Mouse (Mus musculus) heart, embryonic 12.5 days (tissue): ENCODE results near the gene Pde7b. TPM values are rescaled to one million over a fixed set of nuclear protein-coding genes. Genes with fewer than 3 reads are reported as not detected.
A peak's percentile ranks its signal among the peaks of the same experiment; 100 is the strongest.

ENCODE experiments used
- ATAC-seq: fragments of 200-750 bp; cut with Nextera tagmentation; 2 replicates; pipeline ENCODE4 v1.8.0; 2017; ENCODE audit warnings: moderate TSS enrichment, moderate library complexity; ENCODE audit not compliant: insufficient number of reproducible peaks, low FRiP score
- H3K27ac ChIP-seq: fragments of 300-500 bp; sonication (generic); 2 replicates; pipeline ENCODE4 v1.5.1; 2016; ENCODE audit warnings: mild to moderate bottlenecking, moderate library complexity; ENCODE audit not compliant: poor library complexity, severe bottlenecking
- H3K27me3 ChIP-seq: fragments of 300-500 bp; sonication (generic); replicated peaks from 2 replicates; pipeline ENCODE4 v1.6.1; 2016; ENCODE audit warnings: mild to moderate bottlenecking, moderate library complexity
- H3K36me3 ChIP-seq: fragments of 300-500 bp; sonication (generic); 2 replicates; pipeline ENCODE4 v1.6.1; 2016; ENCODE audit warnings: mild to moderate bottlenecking, moderate library complexity
- H3K4me1 ChIP-seq: fragments of 300-500 bp; sonication (generic); replicated peaks from 2 replicates; pipeline ENCODE4 v1.6.1; 2016; ENCODE audit warnings: mild to moderate bottlenecking
- H3K4me2 ChIP-seq: fragments of 300-500 bp; sonication (generic); 2 replicates; pipeline ENCODE4 v1.6.1; 2016; ENCODE audit warnings: mild to moderate bottlenecking, moderate library complexity
- H3K4me3 ChIP-seq: fragments of 300-500 bp; sonication (generic); 2 replicates; pipeline ENCODE4 v1.5.1; 2016; ENCODE audit warnings: mild to moderate bottlenecking
- H3K9ac ChIP-seq: fragments of 300-500 bp; sonication (generic); 2 replicates; pipeline ENCODE4 v1.6.1; 2016; ENCODE audit warnings: mild to moderate bottlenecking, moderate library complexity
- H3K9me3 ChIP-seq: fragments of 300-500 bp; sonication (generic); replicated peaks from 2 replicates; pipeline ENCODE4 v1.6.1; 2016; ENCODE audit warnings: mild to moderate bottlenecking, moderate library complexity
- WGBS: fragments of 180-500 bp; shearing (Covaris S2); methylation state at CpG from one replicate; pipeline ENCODE4 v1.1.7; 2016; 5-methylcytosine and 5-hydroxymethylcytosine counted together
- polyA plus RNA-seq: library from polyadenylated mRNA; unstranded; fragments of >200 nt; fragmentation: Nextera tagmentation; extraction: Ambion mirVana; gene quantifications from 2 replicates; pipeline ENCODE4 v1.2.1, GENCODE M21; 2016

Gene Pde7b
- polyA plus RNA-seq = 16.2 and 16.3 TPM in 2 replicates

DNA sequence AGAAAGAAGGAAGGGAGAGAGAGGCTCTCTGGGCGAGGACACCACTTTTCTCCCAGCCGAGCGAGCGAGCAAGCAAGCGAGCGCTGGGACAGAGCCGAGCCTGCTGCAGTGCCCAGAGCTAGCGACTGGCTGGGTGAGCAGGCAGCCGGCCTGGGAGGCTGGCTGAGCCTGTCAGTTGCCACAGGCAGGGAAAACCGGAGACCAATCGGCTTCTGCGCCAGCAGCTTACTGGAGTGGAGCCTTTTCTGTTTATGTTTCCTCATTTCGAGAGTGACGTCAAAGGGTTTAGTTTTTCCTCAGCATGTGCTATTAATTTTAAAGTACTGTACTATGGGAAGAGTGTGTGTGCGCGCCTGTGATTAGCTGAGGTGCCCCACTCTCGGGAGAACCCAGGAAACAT is at the start of gene Pde7b:
Gene Pde7b, minus strand, starts transcription at position 173 of the 400 bp plus-strand sequence.
- 12% methylated on average over 17 of the region's 17 CpGs for WGBS
- Histone ChIP-seq H3K9ac (peak within 1 kb of the TSS; percentile 68), H3K27me3 (no peaks in the 10 kb centered on the region), H3K36me3 (peaks cover 3% of the 10 kb centered on the region; the same call in 1 of the 2 replicates), H3K9me3 (no peaks in the 10 kb centered on the region), H3K4me1 (peaks cover 27% of the 10 kb centered on the region), H3K4me3 (peak within 1 kb of the TSS; percentile 49), H3K27ac (peak within 1 kb of the TSS; percentile 77), H3K4me2 (peak within 1 kb of the TSS; percentile 58)
- peak; percentile 82 for ATAC-seq

DNA sequence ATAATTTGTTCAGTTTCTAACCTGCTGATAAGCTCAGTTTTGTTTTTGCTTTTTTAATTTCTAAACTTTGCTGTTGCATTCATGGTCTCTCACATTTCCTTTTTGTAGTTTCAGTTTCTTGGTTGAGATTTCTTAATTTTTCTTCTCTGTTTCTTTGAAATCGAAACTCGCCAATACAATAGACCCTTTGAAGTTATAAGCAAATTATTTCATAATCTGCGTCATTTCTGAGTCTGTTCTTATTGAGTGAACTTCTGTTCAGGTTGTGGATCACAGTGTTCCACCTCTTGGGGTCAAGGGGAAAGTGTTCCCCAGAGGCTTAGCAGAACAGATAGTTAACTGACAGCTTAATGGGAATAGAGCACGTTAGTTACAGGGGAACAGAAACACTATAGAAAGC is 47.2 kb upstream of the Pde7b start:
- Histone ChIP-seq H3K27ac (no peak overlapping the region), H3K4me2 (no peak overlapping the region), H3K27me3 (no peaks in the 10 kb centered on the region), H3K36me3 (no peaks in the 10 kb centered on the region), H3K9ac (no peak overlapping the region), H3K9me3 (no peaks in the 10 kb centered on the region), H3K4me1 (peaks cover 13% of the 10 kb centered on the region; the same call in 1 of the 2 replicates), H3K4me3 (no peak overlapping the region)
- WGBS = 75% methylated on average over 4 of the region's 4 CpGs
- ATAC-seq = no peak

DNA sequence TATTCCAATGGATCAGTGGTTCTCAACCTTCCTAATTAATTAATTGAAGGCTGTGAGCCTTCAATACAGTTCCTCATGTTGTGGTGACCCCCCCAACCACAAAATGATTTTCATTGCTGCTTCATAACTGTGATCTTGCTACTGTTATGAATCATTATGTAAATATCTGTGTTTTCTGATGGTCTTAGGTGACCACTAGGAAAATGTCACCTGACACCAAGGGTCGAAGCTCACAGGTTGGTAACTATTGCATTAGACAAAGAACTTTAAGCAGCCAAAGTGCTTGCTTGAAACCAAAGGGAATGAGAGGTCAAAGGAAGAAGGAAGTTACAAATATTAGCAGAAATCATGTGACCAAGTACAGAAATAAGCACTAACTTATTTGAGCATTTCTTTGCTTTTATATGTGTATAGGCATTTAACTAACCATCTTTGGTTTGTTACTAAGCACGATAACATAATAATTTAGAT is 45.6 kb upstream of the Pde7b start:
- 85% methylated on average over 2 of the region's 2 CpGs for WGBS
- no peak overlapping the region for H3K9ac ChIP-seq
- no peak overlapping the region for H3K4me2 ChIP-seq
- H3K4me3 ChIP-seq = no peak overlapping the region
- no peak overlapping the region for H3K27ac ChIP-seq
- no peaks in the 10 kb centered on the region for H3K27me3 ChIP-seq
- H3K9me3 ChIP-seq = no peaks in the 10 kb centered on the region
- ATAC-seq = no peak
- H3K4me1 ChIP-seq = peaks cover 11% of the 10 kb centered on the region; the same call in 1 of the 2 replicates
- H3K36me3 ChIP-seq = no peaks in the 10 kb centered on the region

DNA sequence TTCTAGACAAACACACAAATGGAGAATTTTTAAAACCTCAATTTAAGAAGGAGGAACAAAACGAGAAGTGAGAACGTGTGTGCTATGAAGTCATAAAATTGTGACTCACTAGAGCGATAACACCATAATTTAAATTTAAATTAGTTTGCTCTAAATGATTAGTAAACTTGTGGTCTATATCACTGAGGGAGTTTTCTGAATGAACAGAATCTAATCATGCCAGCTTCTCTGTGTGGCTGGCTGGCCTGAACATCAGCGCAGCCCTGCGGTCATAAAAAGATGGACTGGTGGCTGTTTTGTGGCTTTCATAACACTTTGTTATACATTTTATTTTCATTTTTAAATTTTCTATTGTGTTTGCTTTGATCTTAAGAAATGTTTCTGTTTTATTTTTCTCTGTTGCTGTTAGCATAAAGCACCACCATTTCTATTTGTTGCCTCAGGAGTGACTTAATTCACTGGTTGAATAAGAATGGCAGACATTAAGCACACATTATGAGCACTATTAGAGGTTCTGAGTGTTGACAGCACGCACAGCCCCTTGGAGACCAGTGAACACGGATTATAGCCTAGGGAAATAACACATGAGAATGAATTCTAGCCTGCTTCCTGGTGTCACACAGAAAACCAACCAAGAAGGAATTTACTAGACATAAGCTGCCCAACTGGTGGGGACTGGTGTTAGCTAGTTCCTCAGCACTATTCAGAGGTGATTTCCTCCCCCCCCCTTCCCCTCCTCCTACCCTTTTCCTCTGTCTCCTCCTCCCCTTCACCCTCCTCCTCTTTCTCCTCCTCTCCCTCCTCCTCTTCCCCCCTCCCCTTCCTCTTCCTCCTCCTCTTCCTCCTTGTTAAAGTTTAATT is 44.9 kb upstream of the Pde7b start:
- Histone ChIP-seq H3K4me1 (peaks cover 11% of the 10 kb centered on the region; the same call in 1 of the 2 replicates), H3K9me3 (no peaks in the 10 kb centered on the region), H3K9ac (no peak overlapping the region), H3K27me3 (no peaks in the 10 kb centered on the region), H3K27ac (no peak overlapping the region), H3K4me2 (no peak overlapping the region), H3K4me3 (no peak overlapping the region), H3K36me3 (no peaks in the 10 kb centered on the region)
- ATAC-seq = no peak
- 83% methylated on average over 7 of the region's 7 CpGs for WGBS

DNA sequence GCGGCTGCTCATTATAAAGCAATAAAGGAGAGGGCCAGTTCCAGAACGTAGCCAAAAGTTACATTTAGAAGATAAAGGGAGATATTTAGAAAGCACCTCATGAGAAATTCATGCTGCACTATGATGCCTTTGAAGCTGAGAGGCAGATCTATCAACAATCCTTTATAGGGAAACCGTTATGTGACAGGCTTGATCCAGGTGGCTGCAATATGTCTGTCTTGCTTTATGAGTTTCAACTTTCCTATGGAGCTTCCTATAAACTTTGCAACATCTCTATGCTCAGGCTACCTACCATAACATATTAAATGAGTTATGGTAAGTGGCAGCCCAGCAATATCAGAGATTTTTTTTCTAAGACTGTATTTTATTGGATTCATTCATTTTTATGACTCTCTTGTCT is 39.5 kb upstream of the Pde7b start:
- 74% methylated on average over 3 of the region's 3 CpGs for WGBS
- no peak overlapping the region for H3K4me3 ChIP-seq
- H3K27me3 ChIP-seq = no peaks in the 10 kb centered on the region
- H3K36me3 ChIP-seq = no peaks in the 10 kb centered on the region
- H3K4me1 ChIP-seq = no peaks in the 10 kb centered on the region
- H3K27ac ChIP-seq = no peak overlapping the region
- no peak overlapping the region for H3K9ac ChIP-seq
- no peak for ATAC-seq
- H3K9me3 ChIP-seq = no peaks in the 10 kb centered on the region
- H3K4me2 ChIP-seq = no peak overlapping the region

DNA sequence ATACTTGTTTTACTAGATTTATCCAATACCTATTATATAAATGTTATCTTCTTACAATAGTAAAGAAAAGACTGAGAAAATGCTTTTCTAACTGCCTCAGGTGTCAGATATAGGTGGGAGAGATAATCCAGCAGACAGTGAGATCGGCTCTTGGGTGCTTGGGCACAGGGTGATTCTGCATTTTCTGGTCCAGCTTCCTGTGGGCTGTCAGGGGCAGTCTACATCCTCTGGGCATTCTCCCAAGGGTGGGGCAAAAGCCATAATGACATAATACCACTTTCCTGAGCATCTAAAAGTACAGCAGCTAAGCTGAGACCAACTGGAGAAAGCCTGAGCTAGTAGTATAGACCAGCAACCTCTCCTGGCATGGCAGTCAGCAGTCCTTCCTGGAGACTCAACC is 34.1 kb upstream of the Pde7b start:
- H3K27me3 ChIP-seq = no peaks in the 10 kb centered on the region
- no peaks in the 10 kb centered on the region for H3K9me3 ChIP-seq
- no peak overlapping the region for H3K27ac ChIP-seq
- H3K9ac ChIP-seq = no peak overlapping the region
- 55% methylated on average over 1 of the region's 1 CpGs for WGBS
- no peak overlapping the region for H3K4me2 ChIP-seq
- no peak for ATAC-seq
- H3K4me1 ChIP-seq = no peaks in the 10 kb centered on the region
- H3K4me3 ChIP-seq = no peak overlapping the region
- no peaks in the 10 kb centered on the region for H3K36me3 ChIP-seq

DNA sequence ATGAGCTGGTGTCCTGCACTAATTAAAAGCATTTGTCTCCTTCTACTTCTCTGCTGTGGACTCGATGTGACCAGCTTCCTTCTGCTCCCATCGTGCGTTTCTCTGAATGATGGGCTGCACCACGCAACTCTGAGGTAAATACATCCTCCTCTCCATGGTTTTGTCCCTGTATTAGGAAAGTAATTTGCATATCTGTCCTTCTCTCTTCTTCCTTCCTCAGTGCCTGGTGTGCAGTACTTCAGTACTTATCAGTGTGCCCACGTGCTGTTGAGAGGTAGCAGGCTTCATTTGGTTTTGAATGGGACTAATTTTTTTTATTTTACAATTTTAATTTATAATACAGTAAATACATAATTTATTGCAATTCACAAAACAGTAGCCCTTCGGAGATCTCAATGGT is 33.4 kb upstream of the Pde7b start:
- no peak overlapping the region for H3K9ac ChIP-seq
- H3K4me2 ChIP-seq = no peak overlapping the region
- ATAC-seq = no peak
- H3K9me3 ChIP-seq = no peaks in the 10 kb centered on the region
- 60% methylated on average over 6 of the region's 6 CpGs for WGBS
- no peak overlapping the region for H3K27ac ChIP-seq
- no peaks in the 10 kb centered on the region for H3K4me1 ChIP-seq
- H3K4me3 ChIP-seq = no peak overlapping the region
- no peaks in the 10 kb centered on the region for H3K36me3 ChIP-seq
- no peaks in the 10 kb centered on the region for H3K27me3 ChIP-seq

DNA sequence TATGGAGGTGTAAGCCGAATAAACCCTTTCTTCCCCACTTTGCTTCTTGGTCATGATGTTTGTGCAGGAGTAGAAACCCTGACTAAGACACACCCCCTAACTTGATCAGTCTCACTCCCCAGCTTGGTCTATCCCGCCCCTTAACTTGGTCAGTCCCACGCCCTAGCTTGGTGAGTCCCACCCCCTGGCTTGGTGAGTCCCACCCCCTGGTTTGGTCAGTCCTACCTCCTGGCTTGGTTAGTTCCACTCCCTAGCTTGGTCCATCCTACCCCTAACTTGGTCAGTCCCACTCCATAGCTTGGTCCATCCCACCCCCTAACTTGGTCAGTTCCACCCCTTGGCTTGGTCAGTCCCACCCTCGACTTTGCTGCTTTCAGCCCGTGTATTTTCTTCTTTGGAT is 31.3 kb upstream of the Pde7b start:
- Histone ChIP-seq H3K4me2 (no peak overlapping the region), H3K4me1 (no peaks in the 10 kb centered on the region), H3K27me3 (no peaks in the 10 kb centered on the region), H3K9ac (no peak overlapping the region), H3K4me3 (no peak overlapping the region), H3K36me3 (no peaks in the 10 kb centered on the region), H3K27ac (no peak overlapping the region), H3K9me3 (no peaks in the 10 kb centered on the region)
- 75% methylated on average over 5 of the region's 5 CpGs for WGBS
- peak; percentile 48; the same call in 1 of the 2 replicates for ATAC-seq

DNA sequence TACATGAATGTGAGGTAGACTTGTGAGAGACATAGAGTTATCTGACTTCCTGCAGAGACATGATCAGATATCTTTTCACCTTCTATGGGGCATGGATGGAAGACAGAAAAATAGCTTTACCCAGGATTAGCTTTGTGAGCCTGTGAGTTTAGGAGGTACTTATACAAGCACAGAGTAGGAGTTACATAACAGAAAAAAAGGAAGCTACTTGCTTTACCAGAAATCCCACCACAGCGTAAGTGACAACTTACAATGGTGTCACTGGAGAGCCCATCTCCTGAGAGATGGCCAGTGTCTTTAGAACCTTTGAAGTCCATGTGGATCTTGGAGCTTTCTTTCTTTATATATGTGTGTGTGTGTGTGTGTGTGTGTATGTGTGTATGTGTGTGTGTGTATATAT is 28.0 kb upstream of the Pde7b start:
- no peak overlapping the region for H3K27ac ChIP-seq
- no peaks in the 10 kb centered on the region for H3K27me3 ChIP-seq
- H3K9me3 ChIP-seq = no peaks in the 10 kb centered on the region
- no peak overlapping the region for H3K4me3 ChIP-seq
- 88% methylated on average over 1 of the region's 1 CpGs for WGBS
- no peaks in the 10 kb centered on the region; the same call in 1 of the 2 replicates for H3K4me1 ChIP-seq
- ATAC-seq = no peak
- no peak overlapping the region for H3K9ac ChIP-seq
- no peaks in the 10 kb centered on the region for H3K36me3 ChIP-seq
- H3K4me2 ChIP-seq = no peak overlapping the region

DNA sequence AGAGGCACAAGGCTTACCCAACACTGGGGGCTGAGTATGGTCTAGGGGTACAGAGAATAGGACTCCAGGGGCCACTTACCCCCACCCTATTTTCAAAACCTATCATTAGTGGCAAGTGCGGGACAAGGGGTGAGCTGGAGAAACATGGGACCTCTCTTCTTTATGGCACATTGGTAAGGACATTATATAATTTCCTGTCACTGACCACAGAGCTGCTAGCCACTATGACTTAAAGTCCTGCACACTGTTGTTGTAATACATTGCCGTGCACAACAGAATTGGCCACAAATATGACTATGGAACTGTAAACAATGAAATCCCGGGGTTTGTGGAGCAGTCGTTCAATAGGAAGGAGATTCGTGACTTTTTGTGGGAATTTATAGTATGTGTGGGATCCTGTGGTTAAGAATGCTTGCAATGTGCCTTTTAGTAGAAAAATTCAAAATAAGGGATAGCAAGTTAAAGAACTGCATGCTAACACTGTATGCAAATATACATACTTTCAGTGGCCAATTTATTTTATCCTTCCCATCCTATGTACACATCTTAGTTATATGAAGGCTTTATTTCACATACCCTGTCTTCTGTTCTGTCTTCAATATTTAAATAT is 25.9 kb upstream of the Pde7b start:
- H3K9me3 ChIP-seq = no peaks in the 10 kb centered on the region
- no peaks in the 10 kb centered on the region; the same call in 1 of the 2 replicates for H3K4me1 ChIP-seq
- no peak overlapping the region for H3K9ac ChIP-seq
- no peaks in the 10 kb centered on the region for H3K27me3 ChIP-seq
- H3K27ac ChIP-seq = no peak overlapping the region
- ATAC-seq = no peak
- H3K4me2 ChIP-seq = no peak overlapping the region
- H3K36me3 ChIP-seq = no peaks in the 10 kb centered on the region
- no peak overlapping the region for H3K4me3 ChIP-seq
- 87% methylated on average over 5 of the region's 5 CpGs for WGBS

DNA sequence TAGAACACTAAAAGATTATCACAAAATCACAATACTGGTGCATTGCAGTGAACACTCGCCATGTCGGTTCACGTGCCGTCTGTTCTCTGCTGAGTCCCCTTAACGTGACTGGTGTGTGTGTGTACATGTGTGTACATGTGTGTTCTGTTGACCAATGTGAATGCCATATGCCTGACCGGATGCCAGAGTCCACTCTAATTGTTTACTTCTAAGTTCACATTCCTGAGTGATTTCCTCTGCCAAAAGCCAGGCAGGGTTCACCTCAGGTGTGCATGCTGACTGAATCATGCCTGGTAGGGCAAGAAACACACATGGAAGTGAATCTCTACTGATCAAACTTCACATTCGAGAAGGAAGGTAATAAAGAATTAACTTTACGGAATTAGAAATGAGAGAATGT is 24.1 kb upstream of the Pde7b start:
- Histone ChIP-seq H3K4me2 (no peak overlapping the region), H3K27me3 (no peaks in the 10 kb centered on the region), H3K9me3 (no peaks in the 10 kb centered on the region), H3K27ac (no peak overlapping the region), H3K9ac (no peak overlapping the region), H3K4me1 (no peaks in the 10 kb centered on the region; the same call in 1 of the 2 replicates), H3K4me3 (no peak overlapping the region), H3K36me3 (no peaks in the 10 kb centered on the region)
- WGBS = 87% methylated on average over 8 of the region's 8 CpGs
- ATAC-seq = no peak
